Mouse (Mus musculus): ENCODE data around the gene Tanc1. TPM values are rescaled to one million over a fixed set of nuclear protein-coding genes. Genes with fewer than 3 reads are reported as not detected.

Tanc1 gene
- polyA plus RNA-seq, 1 experiment from 2014 or later: 24.8 TPM

- ATAC-seq (ENCODE audit: insufficient number of reproducible peaks, insufficient read depth, low FRiP score, low read depth): no peak
- Histone ChIP-seq H3K27ac (ENCODE audit: low read length) (no peak overlapping the region), H3K4me2 (replicated peaks; ENCODE audit: low read depth, low read length) (no peak overlapping the region), H3K27me3 (ENCODE audit: control insufficient read depth, insufficient read depth, low read length) (no peaks in the 10 kb centered on the region), H3K9ac (replicated peaks; ENCODE audit: low read depth, low read length) (no peak overlapping the region), H3K9me3 (ENCODE audit: control insufficient read depth, low read depth, low read length) (no peaks in the 10 kb centered on the region), H3K4me3 (ENCODE audit: low read depth, low read length) (no peak overlapping the region), H3K4me1 (ENCODE audit: control insufficient read depth, insufficient read depth, low read length) (peaks cover 16% of the 10 kb centered on the region), H3K36me3 (ENCODE audit: control insufficient read depth, insufficient read depth, low read length) (no peaks in the 10 kb centered on the region)
- 72% methylated on average over 2 of the region's 2 CpGs for WGBS
Observed at GRCm38 (mm10) chr2:59600980-59601379, 10.9 kb upstream of the Tanc1 start.

GRCm38 (mm10) chr2:59601452-59601851 lies 10.4 kb upstream of the Tanc1 start:
- Histone ChIP-seq H3K4me3 (ENCODE audit: low read depth, low read length) (no peak overlapping the region), H3K4me2 (replicated peaks; ENCODE audit: low read depth, low read length) (no peak overlapping the region), H3K27ac (ENCODE audit: low read length) (no peak overlapping the region), H3K9ac (replicated peaks; ENCODE audit: low read depth, low read length) (no peak overlapping the region), H3K36me3 (ENCODE audit: control insufficient read depth, insufficient read depth, low read length) (no peaks in the 10 kb centered on the region), H3K4me1 (ENCODE audit: control insufficient read depth, insufficient read depth, low read length) (peaks cover 16% of the 10 kb centered on the region), H3K27me3 (ENCODE audit: control insufficient read depth, insufficient read depth, low read length) (no peaks in the 10 kb centered on the region), H3K9me3 (ENCODE audit: control insufficient read depth, low read depth, low read length) (no peaks in the 10 kb centered on the region)
- WGBS: 86% methylated on average over 8 of the region's 8 CpGs
- ATAC-seq (ENCODE audit: insufficient number of reproducible peaks, insufficient read depth, low FRiP score, low read depth): no peak

- Histone ChIP-seq H3K4me1 (ENCODE audit: control insufficient read depth, insufficient read depth, low read length) (peaks cover 17% of the 10 kb centered on the region; the same call in 1 of the 2 replicates), H3K9ac (replicated peaks; ENCODE audit: low read depth, low read length) (no peak overlapping the region), H3K4me3 (ENCODE audit: low read depth, low read length) (no peak overlapping the region), H3K27ac (ENCODE audit: low read length) (no peak overlapping the region), H3K36me3 (ENCODE audit: control insufficient read depth, insufficient read depth, low read length) (no peaks in the 10 kb centered on the region), H3K27me3 (ENCODE audit: control insufficient read depth, insufficient read depth, low read length) (no peaks in the 10 kb centered on the region), H3K4me2 (replicated peaks; ENCODE audit: low read depth, low read length) (no peak overlapping the region), H3K9me3 (ENCODE audit: control insufficient read depth, low read depth, low read length) (no peaks in the 10 kb centered on the region)
- 30% methylated on average over 5 of the region's 5 CpGs for WGBS
- ATAC-seq (ENCODE audit: insufficient number of reproducible peaks, insufficient read depth, low FRiP score, low read depth): no peak
Observed at GRCm38 (mm10) chr2:59608958-59609357, 2.9 kb upstream of the Tanc1 start.

GRCm38 (mm10) chr2:59611216-59611810 lies 529 bp upstream of the Tanc1 start:
- peak overlapping the region; percentile 92 for H3K9ac ChIP-seq (replicated peaks; ENCODE audit: low read depth, low read length)
- peaks cover 27% of the 10 kb centered on the region; the same call in 1 of the 2 replicates for H3K4me1 ChIP-seq (ENCODE audit: control insufficient read depth, insufficient read depth, low read length)
- no peaks in the 10 kb centered on the region for H3K27me3 ChIP-seq (ENCODE audit: control insufficient read depth, insufficient read depth, low read length)

GRCm38 (mm10) chr2:59612733-59613473 lies 1.1 kb downstream of the Tanc1 start:
- Histone ChIP-seq H3K36me3 (ENCODE audit: control insufficient read depth, insufficient read depth, low read length) (no peaks in the 10 kb centered on the region), H3K4me3 (ENCODE audit: low read depth, low read length) (peak overlapping the region; percentile 90), H3K27me3 (ENCODE audit: control insufficient read depth, insufficient read depth, low read length) (no peaks in the 10 kb centered on the region), H3K4me2 (replicated peaks; ENCODE audit: low read depth, low read length) (peak overlapping the region; percentile 74), H3K4me1 (ENCODE audit: control insufficient read depth, insufficient read depth, low read length) (peaks cover 37% of the 10 kb centered on the region), H3K9me3 (ENCODE audit: control insufficient read depth, low read depth, low read length) (no peaks in the 10 kb centered on the region), H3K27ac (ENCODE audit: low read length) (peak overlapping the region; percentile 93), H3K9ac (replicated peaks; ENCODE audit: low read depth, low read length) (peak overlapping the region; percentile 92)
- under 1% methylated on average over 33 of the region's 33 CpGs for WGBS
- ATAC-seq (ENCODE audit: insufficient number of reproducible peaks, insufficient read depth, low FRiP score, low read depth): no peak

More at GRCm38 (mm10) chr2:59611216-59611810, 529 bp upstream of the Tanc1 start:
- Histone ChIP-seq H3K9me3 (ENCODE audit: control insufficient read depth, low read depth, low read length) (no peaks in the 10 kb centered on the region), H3K36me3 (ENCODE audit: control insufficient read depth, insufficient read depth, low read length) (no peaks in the 10 kb centered on the region), H3K27ac (ENCODE audit: low read length) (peak overlapping the region; percentile 93), H3K4me3 (ENCODE audit: low read depth, low read length) (peak overlapping the region; percentile 90), H3K4me2 (replicated peaks; ENCODE audit: low read depth, low read length) (peak overlapping the region; percentile 74)
- ATAC-seq (ENCODE audit: insufficient number of reproducible peaks, insufficient read depth, low FRiP score, low read depth): no peak
- WGBS: 6% methylated on average over 14 of the region's 14 CpGs

- Histone ChIP-seq H3K36me3 (ENCODE audit: control insufficient read depth, insufficient read depth, low read length) (no peaks in the 10 kb centered on the region), H3K4me2 (replicated peaks; ENCODE audit: low read depth, low read length) (peak overlapping the region; percentile 74), H3K4me3 (ENCODE audit: low read depth, low read length) (peak overlapping the region; percentile 90), H3K27ac (ENCODE audit: low read length) (peak overlapping the region; percentile 93), H3K9ac (replicated peaks; ENCODE audit: low read depth, low read length) (peak overlapping the region; percentile 92), H3K9me3 (ENCODE audit: control insufficient read depth, low read depth, low read length) (no peaks in the 10 kb centered on the region), H3K27me3 (ENCODE audit: control insufficient read depth, insufficient read depth, low read length) (no peaks in the 10 kb centered on the region), H3K4me1 (ENCODE audit: control insufficient read depth, insufficient read depth, low read length) (peaks cover 35% of the 10 kb centered on the region)
- 10% methylated on average over 9 of the region's 9 CpGs for WGBS
- no peak for ATAC-seq (ENCODE audit: insufficient number of reproducible peaks, insufficient read depth, low FRiP score, low read depth)
Observed at GRCm38 (mm10) chr2:59613474-59614019, 1.7 kb downstream of the Tanc1 start.

- no peak overlapping the region for H3K27ac ChIP-seq (ENCODE audit: low read length)
- no peak for ATAC-seq (ENCODE audit: insufficient number of reproducible peaks, insufficient read depth, low FRiP score, low read depth)
- H3K4me1 ChIP-seq (ENCODE audit: control insufficient read depth, insufficient read depth, low read length): peaks cover 26% of the 10 kb centered on the region
- no peaks in the 10 kb centered on the region for H3K9me3 ChIP-seq (ENCODE audit: control insufficient read depth, low read depth, low read length)
- no peaks in the 10 kb centered on the region for H3K27me3 ChIP-seq (ENCODE audit: control insufficient read depth, insufficient read depth, low read length)
- no peak overlapping the region for H3K4me2 ChIP-seq (replicated peaks; ENCODE audit: low read depth, low read length)
- H3K4me3 ChIP-seq (ENCODE audit: low read depth, low read length): no peak overlapping the region
- H3K36me3 ChIP-seq (ENCODE audit: control insufficient read depth, insufficient read depth, low read length): no peaks in the 10 kb centered on the region
- WGBS: 56% methylated on average over 2 of the region's 2 CpGs
- H3K9ac ChIP-seq (replicated peaks; ENCODE audit: low read depth, low read length): no peak overlapping the region
Observed at GRCm38 (mm10) chr2:59616890-59617289, 5.0 kb downstream of the Tanc1 start.

- ATAC-seq (ENCODE audit: insufficient number of reproducible peaks, insufficient read depth, low FRiP score, low read depth): no peak
- Histone ChIP-seq H3K27me3 (ENCODE audit: control insufficient read depth, insufficient read depth, low read length) (no peaks in the 10 kb centered on the region), H3K4me1 (ENCODE audit: control insufficient read depth, insufficient read depth, low read length) (peaks cover 37% of the 10 kb centered on the region), H3K4me3 (ENCODE audit: low read depth, low read length) (no peak overlapping the region), H3K9me3 (ENCODE audit: control insufficient read depth, low read depth, low read length) (no peaks in the 10 kb centered on the region), H3K9ac (replicated peaks; ENCODE audit: low read depth, low read length) (no peak overlapping the region), H3K4me2 (replicated peaks; ENCODE audit: low read depth, low read length) (no peak overlapping the region), H3K36me3 (ENCODE audit: control insufficient read depth, insufficient read depth, low read length) (no peaks in the 10 kb centered on the region), H3K27ac (ENCODE audit: low read length) (no peak overlapping the region)
- WGBS: 82% methylated on average over 7 of the region's 7 CpGs
Observed at GRCm38 (mm10) chr2:59618996-59619395, 7.2 kb downstream of the Tanc1 start.

Data from stomach, embryonic 14.5 days (tissue).